Mouse (Mus musculus) frontal cortex, adult (tissue): Measurements from ENCODE around the gene Msi2.

Source experiments
- ATAC-seq: cut with Nextera tagmentation; 2 replicates; pipeline ENCODE4 v1.9.2; 2017; ENCODE audit warnings: mild to moderate bottlenecking, moderate library complexity, mixed read lengths; ENCODE audit not compliant: low TSS enrichment

The Msi2 gene

DNA sequence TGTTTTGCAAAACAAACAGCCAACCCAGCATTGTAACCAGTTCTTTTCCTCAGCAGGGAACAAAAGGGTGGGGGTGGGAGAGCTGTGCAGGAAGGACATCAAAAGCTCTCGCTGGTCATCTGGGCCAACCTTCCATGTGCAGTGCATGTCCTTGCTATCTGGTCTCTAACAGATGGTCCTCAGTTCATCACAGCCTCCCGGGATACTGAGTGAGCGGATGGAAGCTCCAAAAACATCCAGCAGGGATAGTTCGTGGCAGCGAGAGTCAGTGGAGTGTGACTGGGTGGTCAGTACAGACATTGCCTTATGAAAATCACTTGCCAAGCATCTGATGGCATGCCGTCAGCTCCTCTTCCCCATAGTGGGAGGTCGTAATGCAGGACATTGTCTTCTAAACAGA is 153.5 kb downstream of the Msi2 start:
- no peak for ATAC-seq

DNA sequence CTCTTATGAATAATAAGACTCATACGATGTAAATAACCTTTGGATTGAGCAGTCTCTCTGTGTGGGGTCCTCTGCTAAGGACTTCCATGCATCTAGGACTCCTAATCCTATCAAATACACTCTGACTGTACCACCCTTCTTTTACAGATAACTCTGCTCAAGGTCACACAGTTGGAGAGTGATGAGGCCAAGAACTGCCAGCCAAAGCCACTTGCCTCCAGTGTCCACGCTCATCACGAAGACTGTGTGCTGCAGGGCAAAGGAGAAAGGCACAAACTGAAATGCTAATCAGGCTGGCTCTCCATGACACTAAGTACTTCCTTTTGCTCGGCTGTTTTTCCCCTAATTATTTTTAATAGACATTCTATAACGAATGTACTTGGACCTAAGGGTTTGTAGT is 153.9 kb downstream of the Msi2 start:
- no peak for ATAC-seq

DNA sequence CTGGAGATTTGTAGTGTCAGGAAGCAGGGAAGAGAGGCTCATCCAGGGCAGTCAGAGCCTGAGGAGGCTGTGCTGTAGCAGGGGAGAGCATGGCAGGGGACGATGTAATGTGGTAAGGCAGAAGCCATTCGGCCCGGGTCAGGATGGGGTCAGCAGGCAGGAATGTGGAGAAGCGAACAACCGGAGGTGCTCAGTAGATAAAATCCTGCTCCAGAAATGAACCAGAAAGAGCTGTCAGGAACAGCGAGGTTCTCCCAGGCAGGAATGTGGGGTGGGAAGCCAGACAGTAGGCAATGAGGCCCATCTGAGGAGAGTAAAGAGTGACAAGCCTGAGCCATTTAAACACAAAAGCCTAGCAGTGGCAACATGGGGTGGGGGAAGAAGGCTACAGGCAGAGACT is 157.1 kb downstream of the Msi2 start:
- no peak for ATAC-seq

DNA sequence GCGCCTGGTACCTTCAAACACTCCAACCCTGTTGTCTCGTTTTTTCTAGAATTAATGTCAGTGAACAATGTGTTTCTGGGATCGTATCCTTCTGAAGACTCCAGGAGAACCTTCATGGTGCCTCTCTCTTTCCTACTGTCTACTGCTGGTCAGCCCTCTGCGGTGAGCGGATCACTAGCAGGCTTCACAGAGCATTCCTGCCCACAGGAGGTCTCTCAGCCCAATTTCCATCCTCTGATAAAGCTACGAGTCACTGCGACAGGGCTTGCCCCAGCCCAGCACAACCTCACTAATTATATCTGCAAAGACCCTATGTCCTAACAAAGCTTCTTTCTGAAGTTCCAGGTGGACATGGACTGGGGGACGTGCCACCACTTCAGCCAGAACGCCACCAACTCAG is 157.7 kb downstream of the Msi2 start:
- no peak for ATAC-seq

DNA sequence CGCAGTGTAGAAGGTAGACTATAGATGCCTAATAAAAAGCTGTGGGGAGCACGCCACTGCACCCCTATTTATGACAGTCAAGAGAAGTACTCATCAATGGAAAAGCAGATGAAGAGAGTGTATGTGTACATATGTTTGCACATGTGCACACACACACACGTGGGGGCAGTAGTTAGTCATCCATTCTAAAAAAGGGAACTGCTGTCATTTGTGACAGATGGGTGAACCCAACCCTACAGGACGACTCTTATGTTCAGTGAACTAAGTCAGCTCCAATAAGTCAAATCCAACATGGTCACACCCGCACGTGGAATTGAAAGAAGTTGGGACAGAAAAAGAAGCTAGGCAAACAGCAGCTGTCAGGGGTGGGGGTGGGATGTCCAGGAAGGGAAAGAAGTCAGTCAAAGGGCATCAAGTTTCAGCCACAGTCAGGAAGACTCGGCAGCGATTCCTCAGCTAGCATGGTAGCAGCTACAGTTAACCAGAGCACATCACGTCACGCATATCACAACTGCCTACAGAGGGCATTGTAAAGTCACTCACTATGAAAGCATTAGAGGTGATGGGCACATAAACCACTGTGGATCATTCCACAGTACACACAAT is 158.8 kb downstream of the Msi2 start:
- ATAC-seq: no peak

DNA sequence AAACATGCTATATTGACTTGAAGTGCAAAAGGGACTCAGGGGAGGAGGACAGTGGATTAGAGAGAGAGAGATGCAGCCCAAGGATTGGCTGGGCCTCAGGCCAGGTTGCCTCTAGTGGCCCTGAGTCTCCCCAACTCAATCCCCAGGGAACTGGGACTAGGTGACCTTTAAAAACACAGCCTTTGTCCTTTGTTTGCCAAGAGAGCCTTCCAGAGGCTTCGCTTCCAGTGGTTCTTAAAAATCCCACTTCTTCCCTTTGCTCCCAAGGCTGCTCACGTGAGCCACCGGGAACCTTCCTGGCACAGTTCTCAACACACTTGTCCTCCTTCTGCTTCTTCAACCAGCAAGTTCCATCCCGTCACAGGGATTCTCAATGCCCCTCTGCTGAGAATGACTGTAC is 159.6 kb downstream of the Msi2 start:
- ATAC-seq: no peak

DNA sequence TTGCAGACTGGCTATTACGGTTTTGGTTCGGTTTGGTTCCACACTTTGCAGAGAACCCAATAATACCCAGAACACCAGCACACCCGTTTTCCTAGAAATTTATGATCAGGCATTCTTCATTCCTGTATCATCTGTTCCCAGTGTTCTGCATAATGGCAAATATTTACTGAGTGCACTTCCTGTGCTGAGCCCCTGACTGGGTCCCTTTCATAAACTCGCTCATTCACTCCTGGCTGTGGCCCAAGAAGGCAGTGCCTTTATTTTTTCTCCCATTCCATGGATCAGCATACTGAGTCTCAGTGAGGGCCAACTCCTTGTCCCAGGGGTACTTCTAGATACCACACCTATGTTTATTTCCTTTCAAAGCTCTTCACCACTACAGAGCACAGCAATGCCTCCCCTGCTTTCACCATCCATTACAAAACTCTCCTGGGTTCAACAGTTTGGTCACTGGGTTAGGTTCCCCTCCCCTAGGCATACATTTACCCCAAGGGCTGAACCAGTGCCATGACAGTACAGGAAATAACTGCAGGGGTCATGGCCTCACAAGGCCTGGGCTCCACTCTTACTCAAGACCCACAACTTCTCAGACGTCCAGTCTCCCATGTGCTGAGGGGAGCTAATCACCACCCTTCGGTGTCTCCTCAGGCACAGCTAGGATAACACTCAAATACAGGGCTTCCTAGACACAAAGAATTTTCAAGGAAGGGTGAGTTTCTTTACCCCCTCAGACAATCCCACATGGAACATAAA is 160.3 kb downstream of the Msi2 start:
- no peak for ATAC-seq

DNA sequence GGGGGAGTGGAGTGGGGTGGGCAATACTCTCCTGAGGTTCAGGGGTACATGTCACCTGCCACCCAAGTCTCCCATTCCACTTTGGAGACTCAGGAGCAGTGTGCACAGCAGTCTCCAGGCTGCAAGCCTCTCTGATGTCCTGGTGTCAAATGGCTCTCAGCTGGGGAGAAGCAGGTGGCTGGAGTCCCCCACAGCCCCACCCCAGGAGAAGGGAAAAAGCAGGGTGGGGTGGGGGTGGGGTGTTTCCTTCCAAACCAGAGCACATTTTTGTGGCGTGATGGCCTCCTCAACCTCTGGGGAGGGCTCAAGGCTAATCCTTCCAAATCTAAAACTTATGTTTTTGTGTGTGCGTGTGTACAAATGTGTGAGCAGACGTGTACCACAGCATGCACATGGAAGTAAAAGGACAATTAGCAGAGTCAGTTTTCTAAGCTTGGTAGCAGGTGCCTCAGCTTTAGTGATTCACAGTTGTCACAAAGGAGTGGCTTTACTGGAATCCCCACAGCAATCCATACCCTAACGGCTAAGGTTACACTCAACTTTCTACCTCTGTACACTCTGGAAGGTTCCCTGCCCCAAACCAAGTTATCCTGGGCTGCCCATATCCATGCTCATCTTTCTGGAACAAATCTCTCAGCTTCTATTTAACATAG is 161.1 kb downstream of the Msi2 start:
- ATAC-seq: no peak

DNA sequence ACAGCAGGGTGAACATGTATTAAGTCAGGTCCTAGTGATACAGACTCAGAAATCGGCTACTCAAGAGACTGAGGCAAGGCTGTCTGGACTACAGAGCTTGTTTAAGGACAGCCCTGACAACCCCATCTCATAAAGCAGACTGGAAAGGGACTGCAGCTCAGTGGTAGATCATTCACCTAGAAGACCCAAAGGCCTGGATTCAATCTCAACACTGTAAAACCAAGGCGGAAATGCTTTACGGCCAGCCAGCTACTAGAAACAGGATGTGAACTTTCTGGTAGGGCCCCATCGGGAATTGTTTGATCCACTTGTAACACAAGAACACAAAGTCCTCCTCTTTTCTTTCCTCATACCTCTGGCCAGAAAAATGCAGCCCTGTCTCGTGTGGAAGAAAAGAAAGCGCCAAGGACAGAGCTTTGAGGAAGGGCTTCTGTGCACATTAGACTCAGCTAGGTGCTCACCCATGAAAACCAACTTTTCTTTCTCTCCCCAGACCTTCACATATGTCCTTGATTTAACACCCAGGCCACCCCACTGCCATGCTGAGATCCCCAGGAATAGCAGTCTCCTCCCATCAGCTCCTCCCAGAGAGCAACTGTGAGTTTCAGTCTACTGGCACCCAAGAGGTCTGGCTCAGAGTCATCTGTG is 162.3 kb downstream of the Msi2 start:
- no peak for ATAC-seq

DNA sequence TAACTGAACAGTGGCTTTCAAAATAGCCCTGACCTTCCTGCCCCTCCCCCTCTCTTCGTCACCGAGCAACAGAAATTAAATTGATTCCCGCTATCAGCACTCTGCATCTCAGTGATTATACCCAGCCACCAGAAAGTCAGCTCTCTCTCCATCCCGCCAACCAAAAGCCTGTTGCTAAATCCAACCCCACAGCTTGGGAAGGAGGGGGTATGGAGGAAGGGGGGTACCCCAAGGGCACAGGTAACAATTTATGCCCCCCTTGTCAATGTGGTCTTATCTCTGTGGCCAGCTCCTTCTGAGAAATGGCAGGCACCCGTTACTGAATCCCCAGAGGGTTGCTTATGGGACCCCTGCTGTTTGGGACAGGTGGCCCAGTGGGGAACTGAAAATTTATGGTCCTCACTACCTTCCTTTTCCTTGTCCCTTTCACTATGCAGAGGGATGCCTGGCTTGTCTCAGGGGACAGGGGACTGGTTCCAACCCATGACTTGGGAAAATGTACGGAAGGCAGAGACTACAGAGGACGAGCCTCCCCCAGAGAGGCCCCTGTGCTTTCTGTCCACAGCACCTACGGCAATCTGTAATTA is 163.0 kb downstream of the Msi2 start:
- ATAC-seq: no peak

DNA sequence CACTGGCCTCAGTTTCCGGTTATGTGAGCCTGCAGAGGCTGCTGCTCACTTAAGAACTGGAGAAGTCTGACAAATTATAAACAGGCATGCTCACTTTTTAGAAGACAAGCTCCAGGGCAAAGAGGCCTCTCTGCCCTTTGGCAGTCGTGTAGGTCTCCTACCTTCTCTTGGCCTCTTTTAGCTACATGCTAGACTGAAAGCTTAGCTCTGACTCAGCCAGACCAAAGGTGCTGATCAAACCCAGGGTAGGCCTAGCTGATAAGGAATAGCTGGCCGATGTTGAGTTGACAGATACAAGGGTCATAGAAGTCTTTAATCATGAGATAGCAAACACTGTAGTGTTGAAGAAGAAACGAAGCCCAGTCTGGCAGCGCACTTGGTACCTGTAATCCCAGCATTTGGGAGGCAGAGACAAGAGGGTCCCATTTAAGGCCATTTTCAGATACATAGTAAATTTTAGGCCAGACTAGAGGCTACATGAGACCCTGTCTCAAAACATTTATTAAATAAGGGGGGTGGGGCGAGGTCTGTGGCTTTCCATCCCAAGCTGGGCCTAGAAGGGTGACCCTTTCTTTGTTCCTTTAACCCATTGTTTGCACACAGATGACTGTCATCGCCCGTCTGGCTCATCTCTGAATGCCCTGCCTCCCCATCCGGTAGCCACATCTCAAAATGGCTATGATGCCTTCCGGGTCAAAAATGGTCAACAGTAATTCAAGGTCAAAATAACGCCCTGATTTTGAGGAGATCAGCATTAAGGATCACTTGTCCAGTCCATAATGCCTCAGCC is 164.6 kb downstream of the Msi2 start:
- no peak for ATAC-seq

DNA sequence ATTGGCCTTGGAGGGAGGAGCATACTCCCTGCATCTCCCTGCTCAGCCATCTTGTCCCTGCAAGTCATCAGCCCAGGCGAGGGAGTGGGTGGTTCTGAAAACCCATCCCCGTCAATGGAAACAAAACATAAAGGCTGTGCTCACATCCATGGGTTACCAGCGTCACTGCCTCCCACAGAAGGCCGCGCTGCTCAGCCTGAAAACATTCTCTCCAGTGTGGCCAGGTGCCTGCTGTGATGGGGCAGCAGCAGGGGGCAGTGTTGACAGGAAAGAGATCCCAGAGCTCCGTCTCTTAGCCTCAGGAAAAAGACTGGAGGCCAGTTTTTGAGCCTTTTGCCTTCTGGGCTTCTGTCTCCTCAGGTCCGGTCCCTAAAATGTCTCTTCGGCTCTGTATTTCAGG is 165.3 kb downstream of the Msi2 start:
- ATAC-seq: peak; percentile 77

DNA sequence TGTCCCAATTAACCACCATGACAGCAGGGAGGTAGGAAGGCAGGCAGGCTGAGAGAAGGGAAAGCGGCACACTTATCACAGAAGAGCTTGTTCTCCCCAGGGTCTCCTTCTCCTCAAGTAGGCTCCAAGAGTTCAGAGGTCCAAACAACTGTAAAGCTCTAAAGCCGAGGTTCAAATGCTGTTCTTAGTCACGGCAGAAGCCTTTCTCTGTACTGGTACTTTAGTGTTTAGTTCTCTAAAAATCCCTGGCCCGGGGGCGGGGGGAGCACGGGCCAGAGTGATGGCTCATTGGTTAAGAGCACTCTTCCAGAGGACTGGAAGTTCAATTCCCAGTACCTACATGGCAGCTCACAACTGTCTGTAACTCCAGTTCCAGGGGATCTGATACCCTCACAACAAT is 165.9 kb downstream of the Msi2 start:
- no peak for ATAC-seq

DNA sequence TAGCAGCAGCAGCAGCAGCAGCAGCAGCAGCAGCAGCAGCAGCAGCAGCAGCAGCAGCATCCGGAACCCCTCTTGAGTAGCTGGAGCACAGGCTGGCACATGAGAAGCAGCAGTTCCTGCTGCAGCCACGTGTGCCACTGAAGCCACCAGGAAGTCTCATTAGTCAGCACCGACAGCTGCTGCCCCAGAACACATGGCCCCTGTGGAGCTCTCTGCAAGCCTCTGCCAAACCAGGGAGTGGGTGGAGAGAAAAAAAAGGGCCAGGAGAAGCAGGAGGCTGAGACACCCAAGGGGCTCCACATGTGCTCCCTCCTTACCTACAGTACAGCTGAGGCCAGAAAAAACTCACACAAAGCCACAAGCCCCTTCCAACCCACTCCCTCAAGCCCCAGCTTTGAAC is 167.3 kb downstream of the Msi2 start:
- ATAC-seq: peak; percentile 74

DNA sequence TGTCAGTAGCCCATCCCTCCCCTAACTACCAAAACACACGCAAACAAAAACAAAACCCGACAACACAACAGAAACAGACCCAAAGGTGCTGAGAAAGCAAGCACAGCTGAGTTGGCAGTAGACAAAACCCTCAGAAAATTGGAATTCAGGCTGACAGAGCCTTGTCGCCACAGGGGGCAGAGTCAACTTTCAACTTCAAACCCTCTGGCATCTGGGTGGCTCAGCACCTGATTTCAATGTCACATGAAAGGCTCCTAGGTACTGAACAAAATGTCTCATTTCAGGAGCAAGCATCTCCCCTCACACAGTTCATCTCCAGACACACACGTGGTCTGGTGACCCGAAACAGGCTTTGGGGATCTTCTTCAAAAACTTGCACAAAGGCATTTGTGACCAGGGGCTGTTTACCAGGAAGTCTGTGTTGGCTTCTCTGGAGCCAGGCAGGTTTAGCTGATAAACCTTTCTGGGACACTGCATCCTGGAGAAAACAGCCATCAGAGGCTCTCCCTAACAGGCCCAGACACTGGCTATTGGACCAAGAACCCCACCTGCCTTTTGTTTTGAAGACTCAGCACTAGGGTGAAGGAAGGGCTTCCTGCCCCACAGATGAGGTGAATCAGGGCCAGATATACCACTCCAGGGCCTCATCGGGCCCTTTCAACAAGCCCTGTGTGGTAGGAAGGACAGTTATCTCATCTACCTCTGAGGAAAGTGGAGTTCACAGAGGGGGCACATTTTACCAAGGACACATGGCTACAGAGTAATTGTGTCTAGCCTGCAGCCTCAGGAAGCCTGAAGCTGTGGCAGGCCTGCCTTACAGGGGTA is 168.0 kb downstream of the Msi2 start:
- ATAC-seq: no peak

DNA sequence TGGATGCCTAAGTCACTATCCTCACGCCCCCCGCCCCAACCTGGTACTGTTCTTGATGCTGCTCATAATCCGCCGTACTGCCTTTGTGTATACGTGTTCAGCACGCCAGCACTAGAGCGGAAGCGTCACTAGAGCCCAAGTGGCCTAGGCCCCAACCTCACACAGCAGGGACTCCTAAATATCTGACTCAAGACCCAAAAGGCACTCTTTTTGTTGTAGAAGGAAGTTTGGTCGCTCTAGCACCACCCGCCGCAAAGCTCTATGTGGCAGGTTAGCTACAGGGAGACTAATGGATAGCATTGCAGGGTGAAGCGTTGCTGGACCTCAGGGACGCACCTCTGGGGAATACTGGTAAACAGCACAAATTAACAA is 168.8 kb downstream of the Msi2 start:
- ATAC-seq: no peak

DNA sequence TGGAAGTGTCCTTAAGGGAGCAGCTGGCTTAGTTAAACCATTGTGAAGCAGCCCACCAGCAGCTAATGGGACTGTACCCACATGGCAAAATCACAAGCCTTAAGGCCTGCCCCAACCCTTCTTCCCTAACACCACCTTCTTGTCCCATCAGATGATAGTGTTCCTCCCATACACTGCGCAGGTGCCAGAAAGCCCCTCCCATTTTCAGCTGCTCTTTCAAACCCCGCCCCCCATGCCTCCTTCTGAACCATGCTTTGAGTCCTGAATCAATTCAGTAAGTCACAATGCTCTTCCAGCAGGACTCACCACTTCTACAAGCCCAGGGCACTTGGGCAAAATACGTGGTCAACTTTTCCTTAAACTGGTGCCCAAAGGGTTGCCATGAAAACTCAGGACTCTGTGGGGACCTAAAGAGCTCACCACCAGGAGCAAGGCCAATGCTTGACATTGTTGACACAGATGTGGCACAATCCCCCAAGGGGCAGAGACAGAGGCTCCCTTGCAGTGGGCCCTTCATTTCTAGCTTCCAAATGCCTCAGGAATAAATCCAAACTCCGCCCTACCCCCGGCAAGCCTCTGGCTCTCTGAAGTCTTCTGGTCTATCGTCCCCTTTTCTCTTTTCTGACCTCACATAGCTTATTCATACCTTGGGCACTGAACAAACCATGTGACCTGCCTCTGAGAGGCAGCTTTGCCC is 169.3 kb downstream of the Msi2 start:
- no peak for ATAC-seq

DNA sequence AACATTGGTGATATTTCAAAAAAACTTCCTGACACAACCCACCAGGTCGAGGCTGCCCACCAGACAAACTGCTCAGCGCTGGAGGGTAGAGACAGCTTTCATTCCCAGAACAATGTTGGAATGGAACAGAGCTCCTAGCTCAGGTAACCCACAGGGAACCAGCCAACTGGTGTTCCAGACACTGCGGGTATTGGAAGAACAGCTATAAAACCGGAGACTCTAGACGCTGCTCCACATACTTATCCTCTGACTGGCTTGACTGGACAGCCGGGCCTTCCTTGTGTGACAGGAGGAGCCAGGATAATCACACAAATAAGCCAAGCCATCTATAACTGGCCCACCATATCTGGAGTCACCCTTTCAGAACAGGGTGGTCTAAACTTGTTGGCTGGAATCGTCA is 169.9 kb downstream of the Msi2 start:
- ATAC-seq: no peak

DNA sequence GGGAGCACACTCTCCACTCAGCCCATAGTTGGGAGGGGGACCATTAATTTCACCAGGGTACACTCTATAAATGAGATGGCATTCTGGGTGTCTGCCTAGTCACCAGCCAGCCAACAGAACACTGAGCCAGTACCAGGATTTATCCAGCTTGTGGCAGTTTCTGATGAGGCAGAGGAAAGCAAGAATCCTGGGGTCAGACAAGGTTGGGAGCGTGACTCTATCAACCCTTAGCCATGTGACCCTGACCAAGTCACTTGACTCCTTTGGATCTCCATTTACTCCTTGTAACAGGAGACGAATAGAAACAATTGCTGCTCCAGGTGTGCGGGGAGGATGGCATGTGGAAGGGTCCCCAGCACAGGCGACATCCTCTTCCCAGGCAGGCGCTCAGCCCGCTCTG is 174.5 kb downstream of the Msi2 start:
- ATAC-seq: no peak

DNA sequence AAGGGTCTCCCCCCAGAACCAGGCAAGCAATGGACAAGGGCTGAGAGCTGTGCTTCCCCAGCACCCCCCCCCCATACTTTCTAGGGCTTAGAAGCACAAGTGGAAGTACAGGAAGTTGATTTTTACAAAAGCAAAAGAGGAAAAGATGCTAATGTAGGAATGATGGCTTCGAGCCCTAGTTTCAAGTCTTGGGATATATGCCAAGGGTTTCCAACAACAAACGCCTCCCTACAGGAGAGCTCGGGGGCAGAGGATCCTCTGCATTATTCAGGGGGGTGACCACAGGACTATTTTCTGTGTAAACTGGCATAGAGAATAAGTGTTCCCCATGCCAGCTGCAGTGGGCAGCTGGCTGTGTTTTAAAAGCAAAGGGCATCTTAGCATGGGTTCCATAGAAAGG is 175.5 kb downstream of the Msi2 start:
- no peak for ATAC-seq
